Mouse (Mus musculus): ENCODE measurements around the gene Gdpd5.
"Not testable (repeated sequence)": the region's sequence is repeated elsewhere in the genome, so short reads cannot be mapped to it uniquely, and the experiment has no call there.

Gdpd5 gene

DNA sequence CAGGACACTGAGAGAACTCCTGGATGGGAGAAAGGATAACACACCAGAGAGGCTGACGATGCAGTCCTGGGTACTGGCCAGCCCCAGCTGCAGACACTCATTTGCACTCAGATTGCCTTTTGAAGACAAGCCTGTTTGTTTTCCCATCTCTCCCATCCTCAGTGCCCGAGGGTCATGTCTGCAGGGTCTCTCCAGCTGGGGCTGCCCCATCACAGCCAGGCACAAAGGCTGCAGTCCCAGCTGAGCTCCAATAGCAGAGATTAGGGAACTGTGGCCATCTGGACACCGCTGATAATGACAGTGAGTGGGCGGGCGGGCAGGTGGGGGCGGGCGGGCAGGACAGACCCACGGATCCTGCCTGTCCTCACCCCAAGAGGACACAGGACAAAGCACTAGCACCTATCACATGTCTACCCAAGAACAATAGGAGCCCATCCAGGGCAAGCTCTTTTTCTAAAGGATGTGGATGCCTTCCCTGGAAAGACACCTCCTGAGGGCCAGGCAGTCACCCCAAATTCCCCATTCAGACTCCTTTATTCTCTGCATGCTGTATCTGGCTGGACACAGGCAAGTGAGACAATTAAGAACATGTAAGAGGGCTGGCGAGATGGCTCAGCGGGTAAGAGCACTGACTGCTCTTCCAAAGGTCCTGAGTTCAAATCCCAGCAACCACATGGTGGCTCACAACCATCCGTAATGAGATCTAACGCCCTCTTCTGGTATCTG, 93.8 kb downstream of the Gdpd5 start:
- no peak for DNase-seq (ENCODE audit: extremely low spot score, low spot score)

DNA sequence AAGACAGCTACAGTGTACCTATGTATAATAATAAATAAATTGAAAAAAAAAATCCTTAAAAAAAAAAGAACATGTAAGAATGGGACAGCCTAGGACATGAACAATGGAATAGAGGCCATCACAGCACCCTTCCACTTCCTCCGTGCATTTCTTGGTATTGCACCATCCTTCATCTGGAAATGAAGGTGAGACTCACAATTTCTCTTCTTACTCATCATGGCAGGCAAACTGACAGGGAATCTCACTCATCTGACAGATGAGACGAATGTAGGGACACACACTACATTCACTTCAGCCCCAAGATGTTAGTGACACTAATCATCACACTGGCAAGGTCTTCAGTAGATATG, 94.3 kb downstream of the Gdpd5 start:
- no peak for DNase-seq (ENCODE audit: extremely low spot score, low spot score)

DNA sequence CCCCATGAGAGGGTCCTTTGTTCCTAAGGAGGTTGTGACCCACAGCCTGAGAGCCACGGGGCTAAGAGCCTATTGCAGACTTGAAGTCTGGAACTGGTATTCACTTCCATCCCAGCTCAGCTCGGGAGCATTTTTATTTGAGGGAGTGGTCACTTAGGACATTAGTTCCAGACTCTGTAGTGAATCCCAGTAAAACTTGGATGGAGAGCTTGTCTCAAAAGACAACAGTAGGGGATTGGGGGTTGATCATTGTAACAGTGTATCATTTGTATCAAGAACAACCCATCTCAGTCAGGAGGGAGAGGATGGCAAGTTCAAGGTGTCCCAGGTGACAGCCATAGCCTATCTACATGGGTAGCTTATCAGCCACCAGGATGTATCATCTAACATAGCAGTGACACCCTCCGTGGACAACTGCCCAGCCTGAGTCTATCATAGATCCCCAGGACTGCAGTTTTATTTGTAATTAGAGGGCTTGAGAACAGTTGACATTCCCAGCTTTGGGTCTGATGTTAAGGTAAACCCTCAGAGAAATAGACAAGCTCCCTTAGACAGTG, 95.4 kb downstream of the Gdpd5 start:
- no peak for DNase-seq (ENCODE audit: extremely low spot score, low spot score)

- no peak for DNase-seq (ENCODE audit: extremely low spot score, low spot score)
Measured at GRCm38 (mm10) chr7:99477235-99477634, 96.0 kb downstream of the Gdpd5 start.

DNA sequence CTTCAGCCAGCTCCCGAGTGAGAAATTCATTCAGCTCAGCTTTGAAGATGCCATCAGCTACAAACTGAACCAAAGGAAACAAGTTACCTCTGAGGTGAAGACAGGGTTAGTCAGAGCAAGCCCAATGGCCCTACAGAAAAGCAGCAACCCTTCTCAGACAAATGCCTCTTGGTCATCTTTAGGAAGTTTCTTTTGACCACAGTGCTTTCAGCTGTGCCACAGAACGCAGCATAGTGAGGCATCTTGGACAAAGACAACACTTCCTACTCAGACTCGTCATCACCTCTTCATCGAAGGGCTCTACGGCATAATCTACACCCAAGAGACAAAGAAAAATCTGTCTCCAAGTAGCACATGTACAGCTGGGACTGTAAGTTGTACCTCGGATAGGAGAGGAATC, 101.4 kb downstream of the Gdpd5 start:
- peak; percentile 17 for DNase-seq (ENCODE audit: extremely low spot score, low spot score)

DNA sequence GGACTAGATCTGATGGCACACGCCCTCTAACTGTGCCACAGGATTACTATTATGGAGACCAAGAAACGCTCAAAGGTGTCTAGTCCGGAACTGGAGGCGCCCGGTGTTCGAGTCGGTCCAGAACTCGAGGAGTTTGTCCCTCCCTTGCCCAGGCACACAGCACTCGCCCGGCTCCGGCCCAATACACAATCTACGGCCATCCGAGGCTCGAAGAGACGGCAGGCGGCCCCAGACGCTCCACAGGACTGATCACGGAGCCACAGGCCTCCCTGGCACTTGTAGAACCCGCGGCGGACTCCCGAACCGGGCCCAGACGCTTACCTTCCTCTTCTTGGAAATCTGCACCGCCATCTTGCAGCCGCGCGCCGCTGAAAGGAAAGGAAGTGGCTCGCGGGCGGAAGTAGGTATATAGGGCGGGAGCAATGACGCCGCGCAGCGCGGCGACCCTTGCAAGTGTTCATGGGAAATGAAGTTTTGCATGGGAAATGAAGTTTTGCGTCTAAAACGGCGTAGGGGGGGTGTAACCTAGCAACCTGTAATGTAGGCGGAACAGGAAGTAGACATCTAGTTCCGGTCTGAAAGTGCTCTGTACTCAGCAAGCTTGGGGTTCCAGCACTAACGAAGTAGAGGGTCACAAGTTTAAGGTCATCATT, 102.2 kb downstream of the Gdpd5 start, which contains the start of gene Rps3:
TSS of gene Rps3 (minus strand) at position 468 of the 653 bp plus-strand sequence.
- peak; percentile 97 for DNase-seq (ENCODE audit: extremely low spot score, low spot score)

DNA sequence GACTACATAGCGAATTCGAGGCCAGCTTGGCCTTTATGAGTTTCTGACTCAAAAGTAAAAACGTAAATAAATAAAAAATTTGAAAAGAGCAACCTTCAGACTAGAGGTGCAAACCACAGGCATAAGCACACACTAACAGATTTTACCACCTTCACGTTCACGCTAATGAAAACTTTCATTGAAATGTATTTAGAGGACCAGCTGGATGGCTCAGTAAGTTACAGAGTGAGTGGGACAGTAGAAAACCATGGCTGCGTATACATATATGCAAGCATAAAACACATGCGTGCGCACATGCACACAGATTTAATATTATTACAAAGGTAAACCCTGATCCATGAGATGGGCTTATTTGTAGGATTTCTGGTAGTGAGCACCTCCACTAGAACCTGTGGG, 102.7 kb downstream of the Gdpd5 start:
- DNase-seq (ENCODE audit: extremely low spot score, low spot score), result no peak

DNA sequence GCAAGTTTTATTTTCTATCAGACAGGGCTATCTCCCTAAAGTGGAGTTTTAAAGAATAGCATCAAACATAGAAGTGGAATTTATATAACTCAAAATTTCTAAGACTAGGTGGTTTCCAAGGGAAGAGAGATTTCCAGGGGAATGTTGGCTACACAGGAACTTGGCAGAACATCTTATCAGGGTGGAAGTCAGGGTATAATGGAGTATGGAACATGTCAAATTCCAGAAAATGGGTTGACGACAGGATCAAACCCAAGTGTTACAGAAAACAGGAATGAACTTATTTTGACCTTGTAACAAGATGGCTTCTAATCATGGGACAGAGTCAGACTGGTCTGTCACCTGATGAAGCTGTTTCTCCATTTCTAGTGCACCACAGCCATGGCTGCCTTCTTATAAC, 103.5 kb downstream of the Gdpd5 start:
- no peak for DNase-seq (ENCODE audit: extremely low spot score, low spot score)

GRCm38 (mm10) chr7:99489708-99490107, 108.5 kb downstream of the Gdpd5 start:
- no peak for DNase-seq (ENCODE audit: extremely low spot score, low spot score)

DNA sequence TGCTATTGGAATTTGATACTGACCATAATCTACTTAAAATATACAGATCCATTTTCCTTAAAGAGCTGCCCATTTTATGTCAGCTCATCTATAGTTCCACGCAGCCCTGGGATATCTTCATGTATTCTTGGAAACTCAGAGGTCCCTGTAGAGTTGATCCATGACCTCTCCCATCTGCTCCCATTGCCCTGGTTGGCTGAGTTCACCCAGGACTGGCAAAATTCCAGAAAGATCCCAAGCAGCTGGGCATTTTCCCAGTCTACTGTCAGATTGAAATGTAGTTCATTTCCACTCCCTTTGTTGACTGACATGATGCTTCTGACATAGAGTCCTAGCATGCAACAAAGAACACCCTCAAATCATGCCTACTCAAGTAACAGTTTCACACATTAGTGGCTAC, 117.9 kb downstream of the Gdpd5 start:
- DNase-seq (ENCODE audit: extremely low spot score, low spot score), result no peak

DNA sequence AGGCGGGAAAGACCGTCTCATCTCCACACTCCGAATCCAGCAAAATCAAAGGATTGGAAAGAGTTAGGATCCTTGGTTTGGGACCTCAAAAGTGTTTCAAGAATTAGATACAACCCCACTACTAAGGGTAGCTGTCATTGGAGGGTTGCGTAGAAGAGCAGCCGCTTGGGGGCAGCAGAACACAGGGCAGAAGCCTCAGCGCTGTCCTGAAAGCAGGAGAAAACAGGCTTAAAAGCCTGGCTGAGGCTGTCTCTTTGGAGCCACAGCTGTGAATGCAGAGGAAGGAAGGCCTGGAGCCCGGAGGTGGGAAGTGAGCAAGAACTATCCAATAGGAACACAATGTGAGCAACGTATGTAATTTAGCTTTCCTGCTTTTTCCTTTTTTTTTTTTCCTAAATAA, 119.0 kb downstream of the Gdpd5 start:
- DNase-seq (ENCODE audit: extremely low spot score, low spot score), result peak; percentile 81

DNA sequence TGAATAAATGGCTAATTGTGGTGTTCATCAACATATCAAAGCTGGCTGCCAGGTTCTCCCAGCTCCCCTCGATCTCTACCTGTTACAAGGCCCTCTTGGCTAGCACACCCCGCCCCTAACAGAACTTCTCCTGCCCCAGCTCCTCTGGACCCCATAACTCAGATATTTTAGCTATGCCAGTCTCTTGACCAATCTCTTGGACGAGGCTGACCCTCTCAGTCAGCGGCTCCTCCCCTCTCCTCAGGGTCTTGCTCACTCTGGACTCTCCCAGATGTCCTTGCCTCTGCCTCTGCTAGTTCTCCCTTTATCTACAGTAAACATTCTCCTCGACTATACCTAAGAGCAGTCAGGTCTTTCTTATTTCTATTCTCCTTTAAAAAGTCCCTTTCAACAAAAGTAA, 119.4 kb downstream of the Gdpd5 start:
- no peak for DNase-seq (ENCODE audit: extremely low spot score, low spot score)

- no peak for DNase-seq (ENCODE audit: extremely low spot score, low spot score)
Measured at GRCm38 (mm10) chr7:99501148-99501547, 119.9 kb downstream of the Gdpd5 start.

- no peak for DNase-seq (ENCODE audit: extremely low spot score, low spot score)
Measured at GRCm38 (mm10) chr7:99504556-99504955, 123.3 kb downstream of the Gdpd5 start.

- DNase-seq (ENCODE audit: extremely low spot score, low spot score), result not testable (repeated sequence)
Measured at GRCm38 (mm10) chr7:99508187-99508586, 127.0 kb downstream of the Gdpd5 start.

GRCm38 (mm10) chr7:99510087-99510501, 128.9 kb downstream of the Gdpd5 start:
- DNase-seq (ENCODE audit: extremely low spot score, low spot score), result peak; percentile 16
